Mouse (Mus musculus) brain, embryonic 14.5 days (tissue): ENCODE results near the gene Rab27a. TPM values are rescaled to one million over a fixed set of nuclear protein-coding genes. Genes with fewer than 3 reads are reported as not detected.

Experiments used
- DNase-seq: peaks from one replicate; pipeline ENCODE4 v3.0.0-alpha.2; 2011; ENCODE audit warnings: low read depth
- CTCF ChIP-seq: fragments of 200-500 bp; IDR thresholded peaks from 2 replicates; pipeline ENCODE4 v1.5.1; 2012; ENCODE audit warnings: inconsistent platforms, mild to moderate bottlenecking, moderate library complexity, borderline replicate concordance; ENCODE audit not compliant: insufficient read depth, insufficient read length; ENCODE audit errors: extremely low read depth
- POLR2A ChIP-seq: fragments of 200-500 bp; IDR thresholded peaks from 2 replicates; pipeline ENCODE4 v1.6.1; 2012; ENCODE audit warnings: mild to moderate bottlenecking, inconsistent platforms, borderline replicate concordance; ENCODE audit not compliant: poor library complexity, insufficient read depth, insufficient read length, severe bottlenecking; ENCODE audit errors: extremely low read depth
- polyA plus RNA-seq: library from polyadenylated mRNA; depleted of rRNA; stranded (reverse); fragments of >200 nt; gene quantifications from 2 replicates; pipeline ENCODE4 v1.2.3, GENCODE M21; 2012

The Rab27a gene
- polyA plus RNA-seq, 1 experiment, result 1.4 TPM

GRCm38 (mm10) chr9:73020566-73021097 lies 24.0 kb upstream of the Rab27a start:
- no peak for TF ChIP-seq CTCF
- no peak for TF ChIP-seq POLR2A
- DNase-seq, result no peak

GRCm38 (mm10) chr9:73025818-73026636 lies 18.6 kb upstream of the Rab27a start:
- DNase-seq, result peak; percentile 74
- TF ChIP-seq CTCF (no peak), POLR2A (no peak)

- TF ChIP-seq POLR2A (no peak), CTCF (no peak)
- no peak for DNase-seq
Observed at GRCm38 (mm10) chr9:73030443-73030842, 14.2 kb upstream of the Rab27a start.

- TF ChIP-seq CTCF (no peak), POLR2A (no peak)
- no peak for DNase-seq
Observed at GRCm38 (mm10) chr9:73031421-73031820, 13.2 kb upstream of the Rab27a start.

GRCm38 (mm10) chr9:73033406-73033805 lies 11.2 kb upstream of the Rab27a start:
- no peak for TF ChIP-seq POLR2A
- 0 out of 2 replicates have a peak, but pooled peaks have one; percentile 6 for TF ChIP-seq CTCF
- no peak for DNase-seq

- peak; percentile 97 for DNase-seq
- TF ChIP-seq POLR2A (peak; percentile 8; the same call in 1 of the 2 replicates), CTCF (no peak)
Observed at GRCm38 (mm10) chr9:73039222-73039945, 5.3 kb upstream of the Rab27a start.

- TF ChIP-seq CTCF, result no peak
- no peak for TF ChIP-seq POLR2A
- DNase-seq, result no peak
Observed at GRCm38 (mm10) chr9:73040080-73040479, 4.6 kb upstream of the Rab27a start, which contains the start of gene Pigb. Gene Pigb (minus strand): TSS chr9:73040378.

GRCm38 (mm10) chr9:73045204-73045603 lies 550 bp downstream of the Rab27a start:
- TF ChIP-seq POLR2A (no peak), CTCF (no peak)
- DNase-seq, result peak; percentile 11

- TF ChIP-seq POLR2A (no peak), CTCF (no peak)
- DNase-seq, result no peak
Observed at GRCm38 (mm10) chr9:73045711-73046110, 1.1 kb downstream of the Rab27a start.

- no peak for DNase-seq
- TF ChIP-seq CTCF (no peak), POLR2A (no peak)
Observed at GRCm38 (mm10) chr9:73047906-73048305, 3.3 kb downstream of the Rab27a start.

GRCm38 (mm10) chr9:73048927-73049326 lies 4.3 kb downstream of the Rab27a start:
- peak; percentile 46 for DNase-seq
- TF ChIP-seq CTCF, result no peak
- TF ChIP-seq POLR2A, result no peak
